Mouse (Mus musculus) cerebellum, adult 2 months (tissue): Measurements from ENCODE around the gene Daam1.

Experiments used
- CTCF ChIP-seq: fragments of 200-500 bp; IDR thresholded peaks from 2 replicates; pipeline ENCODE4 v1.5.1; 2011; ENCODE audit warnings: low read depth, mild to moderate bottlenecking, control low read depth, low read length, moderate library complexity, borderline replicate concordance; ENCODE audit not compliant: insufficient read depth
- POLR2A ChIP-seq: fragments of 200-500 bp; IDR thresholded peaks from 2 replicates; pipeline ENCODE4 v1.6.1; 2011; ENCODE audit warnings: low read length, control low read depth, borderline replicate concordance; ENCODE audit not compliant: insufficient read depth

- TF ChIP-seq CTCF (no peak), POLR2A (no peak)
Measured at GRCm38 (mm10) chr12:71898666-71899520, 68.0 kb downstream of the Daam1 start.
